ENCODE assay signal across 11 mouse cellular contexts in genomic region chr11:98386596-98386995, GRCm38 (mm10). TPM values are rescaled to one million over a fixed set of nuclear protein-coding genes. Genes with fewer than 3 reads are reported as not detected.
DNase-seq lines count a peak whose midpoint lies in the region; ATAC-seq and TF ChIP-seq lines count a peak whose summit lies in the region.
"Had no signal": no experiment of that assay in that cellular context is flagged by ENCODE, and none has a peak within 500 bp of the region (broad histone marks: within the 10 kb centered on the region; RNA-seq: fewer than 3 reads in every experiment).

No protein-coding gene starts in this region.

- H3K9me3 ChIP-seq in lung, postnatal 0 days (ENCODE audit: low read length), result no peaks in the 10 kb centered on the region
- no peaks in the 10 kb centered on the region for H3K9me3 ChIP-seq in hindbrain, embryonic 14.5 days (ENCODE audit: control insufficient read depth, low read length)
- no peaks in the 10 kb centered on the region for H3K9me3 ChIP-seq in neural tube, embryonic 15.5 days (replicated peaks)
- H3K9me3 ChIP-seq: lung, embryonic 15.5 days had no signal

- peaks cover 13% of the 10 kb centered on the region; the same call in 1 of the 2 replicates for H3K27me3 ChIP-seq in lung, postnatal 0 days (replicated peaks; ENCODE audit: insufficient read depth, low read length)
- H3K27me3 ChIP-seq in hindbrain, embryonic 14.5 days (ENCODE audit: control insufficient read depth, insufficient read depth, low read length), result peaks cover 21% of the 10 kb centered on the region; the same call in 1 of the 2 replicates
- peaks cover 62% of the 10 kb centered on the region for H3K27me3 ChIP-seq in neural tube, embryonic 15.5 days (replicated peaks)

- 11% methylated on average over 24 of the region's 24 CpGs for WGBS in lung, postnatal 0 days
- WGBS in lung, adult 2 months, result 15% methylated on average over 24 of the region's 24 CpGs
- 17% methylated on average over 24 of the region's 24 CpGs for WGBS in hindbrain, embryonic 14.5 days
- 18% methylated on average over 24 of the region's 24 CpGs for WGBS in neural tube, embryonic 15.5 days

- H3K4me2 ChIP-seq in lung, postnatal 0 days (replicated peaks; ENCODE audit: low read depth, low read length), result no peak overlapping the region
- H3K4me2 ChIP-seq in hindbrain, embryonic 14.5 days (replicated peaks), result 0 out of 2 replicates have a peak overlapping the region, but pooled peaks have one; percentile 16
- peak overlapping the region; percentile 35 for H3K4me2 ChIP-seq in neural tube, embryonic 15.5 days
- H3K4me2 ChIP-seq: lung, embryonic 15.5 days had no signal

- TF ChIP-seq POLR2A in lung, adult 2 months (IDR thresholded peaks at IDR 0.05; ENCODE audit: borderline replicate concordance, extremely low read depth, low read depth, low read length), result no peak

- no peak for TF ChIP-seq EP300 in lung, postnatal 0 days (IDR thresholded peaks at IDR 0.05)

- H3K9ac ChIP-seq in lung, postnatal 0 days (replicated peaks; ENCODE audit: low read depth), result no peak overlapping the region
- H3K9ac ChIP-seq in hindbrain, embryonic 14.5 days, result no peak overlapping the region
- no peak overlapping the region; the same call in 1 of the 2 replicates for H3K9ac ChIP-seq in neural tube, embryonic 15.5 days (replicated peaks)
- H3K9ac ChIP-seq: lung, embryonic 15.5 days had no signal

- peak; percentile 41 for TF ChIP-seq CTCF in lung, postnatal 0 days (IDR thresholded peaks at IDR 0.05)
- no peak for TF ChIP-seq CTCF in lung, adult 2 months (IDR thresholded peaks at IDR 0.05; ENCODE audit: insufficient read depth, low read length)

- H3K27ac ChIP-seq in lung, postnatal 0 days (ENCODE audit: low read length), result no peak overlapping the region
- no peak overlapping the region for H3K27ac ChIP-seq in hindbrain, embryonic 14.5 days
- H3K27ac ChIP-seq in neural tube, embryonic 15.5 days (replicated peaks), result no peak overlapping the region
- H3K27ac ChIP-seq: lung, embryonic 15.5 days had no signal

- H3K4me1 ChIP-seq in lung, postnatal 0 days (ENCODE audit: insufficient read depth, low read depth, low read length), result no peaks in the 10 kb centered on the region
- H3K4me1 ChIP-seq in lung, adult 2 months (ENCODE audit: control insufficient read depth, insufficient read depth, low read length), result peaks cover 3% of the 10 kb centered on the region; the same call in 1 of the 2 replicates
- no peaks in the 10 kb centered on the region for H3K4me1 ChIP-seq in hindbrain, embryonic 14.5 days (replicated peaks; ENCODE audit: control insufficient read depth, insufficient read depth, low read length)
- peaks cover 9% of the 10 kb centered on the region; the same call in 1 of the 2 replicates for H3K4me1 ChIP-seq in neural tube, embryonic 15.5 days

- H3K36me3 ChIP-seq in lung, postnatal 0 days (ENCODE audit: insufficient read depth, low read length), result no peaks in the 10 kb centered on the region
- H3K36me3 ChIP-seq in hindbrain, embryonic 14.5 days (replicated peaks; ENCODE audit: control insufficient read depth, insufficient read depth), result no peaks in the 10 kb centered on the region
- no peaks in the 10 kb centered on the region for H3K36me3 ChIP-seq in neural tube, embryonic 15.5 days
- H3K36me3 ChIP-seq: lung, embryonic 15.5 days had no signal

- no peak overlapping the region for H3K4me3 ChIP-seq in lung, postnatal 0 days (ENCODE audit: low read depth, low read length)
- no peak overlapping the region for H3K4me3 ChIP-seq in lung, adult 2 months (replicated peaks; ENCODE audit: extremely low read depth, low read depth, low read length)
- H3K4me3 ChIP-seq in hindbrain, embryonic 14.5 days (replicated peaks; ENCODE audit: low read length), result no peak overlapping the region
- H3K4me3 ChIP-seq in neural tube, embryonic 15.5 days (replicated peaks), result no peak overlapping the region
- H3K4me3 ChIP-seq: lung, embryonic 15.5 days had no signal

- DNase-seq in embryo, embryonic 11 days, result peak; percentile 39
- DNase-seq in embryo, embryonic 9.5 days (ENCODE audit: extremely low spot score), result no peak
- no peak for DNase-seq in lung, postnatal 0 days (ENCODE audit: low spot score)
- DNase-seq in lung, adult 2 months, result no peak
- peak; percentile 26 for DNase-seq in hindbrain, embryonic 14.5 days (ENCODE audit: low spot score)
- DNase-seq in left cerebral cortex, adult 11 months (ENCODE audit: low spot score), result no peak
- DNase-seq: adrenal gland, postnatal 36 days; B cell, adult 2 months had no signal

- no peak for ATAC-seq in lung, postnatal 0 days
- ATAC-seq in hindbrain, embryonic 14.5 days (ENCODE audit: low FRiP score), result no peak
- ATAC-seq in neural tube, embryonic 15.5 days (ENCODE audit: low FRiP score), result no peak
- ATAC-seq in activated CD4-positive, CD25-positive, alpha-beta regulatory T cell, adult 4 months, result no peak

RNA-seq across cellular contexts. Expression of gene Pnmt, which starts 0.3 kb away (rescaled TPM):
- polyA plus RNA-seq in lung, postnatal 0 days (2015; fragmentation: Nextera tagmentation; extraction: Ambion mirVana), result 0.12 TPM in 1 of 2 replicates, not detected in the other
- polyA plus RNA-seq in lung, adult 2 months (2012; rRNA removed), result 2.0 and 3.5 TPM in 2 replicates
- 3.0 and 3.4 TPM in 2 replicates for polyA plus RNA-seq in hindbrain, embryonic 14.5 days (2014; fragmentation: Nextera tagmentation; extraction: Ambion mirVana)
- polyA plus RNA-seq in neural tube, embryonic 15.5 days (2015; fragmentation: Nextera tagmentation; extraction: Ambion mirVana), result 2.2 and 2.9 TPM in 2 replicates
- polyA plus RNA-seq in activated CD4-positive, CD25-positive, alpha-beta regulatory T cell, adult 4 months (2017; shearing (Covaris generic)), result not detected

RNA-seq across cellular contexts. Expression of gene Tcap, which starts 3.0 kb away (rescaled TPM):
- polyA plus RNA-seq in lung, postnatal 0 days (2015; fragmentation: Nextera tagmentation; extraction: Ambion mirVana), result 5.8 and 6.4 TPM in 2 replicates
- 73.7 and 136 TPM in 2 replicates for polyA plus RNA-seq in lung, adult 2 months (2012; rRNA removed)
- not detected in 2 replicates for polyA plus RNA-seq in hindbrain, embryonic 14.5 days (2014; fragmentation: Nextera tagmentation; extraction: Ambion mirVana)
- 1.4 and 1.7 TPM in 2 replicates for polyA plus RNA-seq in neural tube, embryonic 15.5 days (2015; fragmentation: Nextera tagmentation; extraction: Ambion mirVana)
- polyA plus RNA-seq in activated CD4-positive, CD25-positive, alpha-beta regulatory T cell, adult 4 months (2017; shearing (Covaris generic)), result not detected

RNA-seq across cellular contexts. Expression of gene Pgap3, which starts 13.7 kb away (rescaled TPM):
- 8.0 and 8.6 TPM in 2 replicates for polyA plus RNA-seq in lung, postnatal 0 days (2015; fragmentation: Nextera tagmentation; extraction: Ambion mirVana)
- 26.6 and 28.1 TPM in 2 replicates for polyA plus RNA-seq in lung, adult 2 months (2012; rRNA removed)
- 6.4 and 6.9 TPM in 2 replicates for polyA plus RNA-seq in hindbrain, embryonic 14.5 days (2014; fragmentation: Nextera tagmentation; extraction: Ambion mirVana)
- polyA plus RNA-seq in neural tube, embryonic 15.5 days (2015; fragmentation: Nextera tagmentation; extraction: Ambion mirVana), result 7.4 and 9.6 TPM in 2 replicates
- polyA plus RNA-seq in activated CD4-positive, CD25-positive, alpha-beta regulatory T cell, adult 4 months (2017; shearing (Covaris generic)), result 1 to 10 TPM; 3.3 to 4.0 TPM

RNA-seq across cellular contexts. Expression of gene Erbb2, which starts 25.7 kb away (rescaled TPM):
- 21.2 and 23.6 TPM in 2 replicates for polyA plus RNA-seq in lung, postnatal 0 days (2015; fragmentation: Nextera tagmentation; extraction: Ambion mirVana)
- 31.7 and 33.8 TPM in 2 replicates for polyA plus RNA-seq in lung, adult 2 months (2012; rRNA removed)
- polyA plus RNA-seq in hindbrain, embryonic 14.5 days (2014; fragmentation: Nextera tagmentation; extraction: Ambion mirVana), result 8.9 and 10.2 TPM in 2 replicates
- 7.3 and 9.4 TPM in 2 replicates for polyA plus RNA-seq in neural tube, embryonic 15.5 days (2015; fragmentation: Nextera tagmentation; extraction: Ambion mirVana)
- polyA plus RNA-seq in activated CD4-positive, CD25-positive, alpha-beta regulatory T cell, adult 4 months (2017; shearing (Covaris generic)), result under 1 TPM in 1 of 2 experiments, not detected in 1; 0.07 TPM

RNA-seq across cellular contexts. Expression of gene Stard3, which starts 28.4 kb away (rescaled TPM):
- polyA plus RNA-seq in lung, postnatal 0 days (2015; fragmentation: Nextera tagmentation; extraction: Ambion mirVana), result 69.9 and 73.1 TPM in 2 replicates
- polyA plus RNA-seq in lung, adult 2 months (2012; rRNA removed), result 131 and 143 TPM in 2 replicates
- 33.9 and 36.8 TPM in 2 replicates for polyA plus RNA-seq in hindbrain, embryonic 14.5 days (2014; fragmentation: Nextera tagmentation; extraction: Ambion mirVana)
- polyA plus RNA-seq in neural tube, embryonic 15.5 days (2015; fragmentation: Nextera tagmentation; extraction: Ambion mirVana), result 31.6 and 37.6 TPM in 2 replicates
- polyA plus RNA-seq in activated CD4-positive, CD25-positive, alpha-beta regulatory T cell, adult 4 months (2017; shearing (Covaris generic)), result 10 to 100 TPM; 33.3 to 42.1 TPM

Comparison
In these comparisons a context has a peak if more than half of its experiments do, and no peak if none do; other contexts are left out.
1. DNase-seq: peak in embryo, embryonic 11 days (single experiment) and hindbrain, embryonic 14.5 days (single experiment); none in embryo, embryonic 9.5 days (single experiment), lung, postnatal 0 days (single experiment), lung, adult 2 months (single experiment) and left cerebral cortex, adult 11 months (single experiment).
2. RNA of gene Tcap, which starts 3.0 kb away (polyA plus RNA-seq): 73.7 to 136 TPM in lung, adult 2 months; 5.8 to 6.4 TPM in lung, postnatal 0 days, 1.4 to 1.7 TPM in neural tube, embryonic 15.5 days, not detected in hindbrain, embryonic 14.5 days and not detected in activated CD4-positive, CD25-positive, alpha-beta regulatory T cell, adult 4 months; every median in the first group is over 10 times any median in the second.